Mouse (Mus musculus): Measurements from ENCODE around the gene Adcy9. TPM values are rescaled to one million over a fixed set of nuclear protein-coding genes. Genes with fewer than 3 reads are reported as not detected.

Adcy9 gene
- under 1 TPM; 0.29 to 0.54 TPM for polyA plus RNA-seq (2017; shearing (Covaris generic))

DNA sequence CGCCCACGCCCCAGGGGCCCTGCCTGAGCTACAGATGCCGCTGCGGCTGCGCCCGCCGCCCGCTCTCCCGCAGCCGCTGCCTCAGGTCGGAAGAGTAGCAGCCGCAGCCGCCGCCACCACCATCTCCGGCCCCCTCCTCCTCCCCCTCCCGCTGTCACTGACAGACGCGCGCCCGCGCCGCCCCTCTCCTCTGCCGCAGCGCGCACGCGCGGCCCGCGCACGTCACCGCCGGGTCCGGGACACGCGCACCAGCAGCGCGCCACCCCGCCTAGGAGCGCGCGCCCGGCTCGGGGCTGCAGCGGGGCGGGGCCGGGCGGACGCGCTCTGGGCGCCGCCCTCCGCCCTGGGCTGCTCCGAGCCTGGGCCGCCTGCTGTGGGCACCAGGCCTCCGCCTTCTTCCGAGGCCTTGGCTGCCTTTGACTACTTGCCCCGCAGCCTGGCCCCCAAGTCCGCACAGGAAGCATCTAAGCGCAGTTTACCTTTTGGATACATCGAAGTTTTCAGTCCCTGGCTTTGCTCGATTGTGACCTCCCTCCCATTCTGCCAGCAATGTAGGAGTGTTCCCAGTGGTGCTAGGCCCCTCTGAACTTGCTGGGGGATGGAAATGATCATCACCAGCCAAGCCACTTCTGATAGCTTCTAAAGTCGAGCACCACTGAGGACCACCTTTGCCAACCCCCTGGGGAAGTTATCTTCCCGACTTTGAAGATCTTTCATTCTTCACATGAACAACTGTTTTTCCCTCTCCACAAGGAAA is at the start of gene Adcy9:
TSS of gene Adcy9 (minus strand) at position 201 of the 757 bp plus-strand sequence.

Other genes starting within 250 kb of the Adcy9 start
- 10 to 100 TPM; 25.7 to 28.8 TPM for gene Crebbp, start 206.5 kb downstream of the Adcy9 start, polyA plus RNA-seq (2017; shearing (Covaris generic))
- 1 to 10 TPM in 1 of 2 experiments, under 1 TPM in 1; 0.58 to 1.7 TPM for gene Srl, start 121.3 kb upstream of the Adcy9 start, polyA plus RNA-seq (2017; shearing (Covaris generic))
- 1 to 10 TPM; 2.6 TPM for gene Tfap4, start 139.4 kb upstream of the Adcy9 start, polyA plus RNA-seq (2017; shearing (Covaris generic))
- gene Glis2, start 174.2 kb upstream of the Adcy9 start, polyA plus RNA-seq (2017; shearing (Covaris generic)) = 1 to 10 TPM in 1 of 2 experiments, under 1 TPM in 1; 0.94 to 6.1 TPM
- gene Pam16, start 204.5 kb upstream of the Adcy9 start, polyA plus RNA-seq (2017; shearing (Covaris generic)) = 10 to 100 TPM; 10.7 to 17.1 TPM
- under 1 TPM; 0.21 to 0.58 TPM for gene Vasn, start 219.4 kb upstream of the Adcy9 start, polyA plus RNA-seq (2017; shearing (Covaris generic))
- gene Dnaja3, start 219.5 kb upstream of the Adcy9 start, polyA plus RNA-seq (2017; shearing (Covaris generic)) = 10 to 100 TPM; 47.0 to 67.0 TPM